Mouse (Mus musculus): ENCODE results near the gene Gabrp.
A peak's percentile ranks its signal among the peaks of the same experiment; 100 is the strongest.

GRCm38 (mm10) chr11:33512854-33513375 lies 65.8 kb downstream of the Gabrp start:
- TF ChIP-seq CTCF (IDR thresholded peaks at IDR 0.05; ENCODE audit: low read depth) (peak; percentile 27), EP300 (IDR thresholded peaks at IDR 0.05; ENCODE audit: low read depth) (no peak)

Data from heart, postnatal 0 days (tissue).